Mouse (Mus musculus) effector memory CD4-positive, alpha-beta T cell, adult 5 months (primary cell): ENCODE data around the gene Ctsg. TPM values are rescaled to one million over a fixed set of nuclear protein-coding genes. Genes with fewer than 3 reads are reported as not detected.

Source experiments
- polyA plus RNA-seq: library from polyadenylated mRNA; unstranded; fragments of 100-300 nt; shearing (Covaris generic); gene quantifications from one replicate; pipeline ENCODE4 v1.2.1, GENCODE M21; 2017

The Ctsg gene
- not detected for polyA plus RNA-seq

GRCm38 (mm10) chr14:56102386-56102785 lies at the start of gene Ctsg:
Ctsg (minus strand) TSS chr14:56102574.

GRCm38 (mm10) chr14:56132508-56132907 lies 30.1 kb upstream of the Ctsg start, which contains the start of gene Gzmd:
Gzmd (minus strand) TSS chr14:56132608.

GRCm38 (mm10) chr14:56120525-56120924 lies 18.2 kb upstream of the Ctsg start, which contains the start of gene Gzme:
Gzme (minus strand) TSS chr14:56120625.

GRCm38 (mm10) chr14:56085167-56085566 lies 17.2 kb downstream of the Ctsg start, which contains the start of gene Mcpt8:
Mcpt8 (minus strand) TSS chr14:56085273.

DNA sequence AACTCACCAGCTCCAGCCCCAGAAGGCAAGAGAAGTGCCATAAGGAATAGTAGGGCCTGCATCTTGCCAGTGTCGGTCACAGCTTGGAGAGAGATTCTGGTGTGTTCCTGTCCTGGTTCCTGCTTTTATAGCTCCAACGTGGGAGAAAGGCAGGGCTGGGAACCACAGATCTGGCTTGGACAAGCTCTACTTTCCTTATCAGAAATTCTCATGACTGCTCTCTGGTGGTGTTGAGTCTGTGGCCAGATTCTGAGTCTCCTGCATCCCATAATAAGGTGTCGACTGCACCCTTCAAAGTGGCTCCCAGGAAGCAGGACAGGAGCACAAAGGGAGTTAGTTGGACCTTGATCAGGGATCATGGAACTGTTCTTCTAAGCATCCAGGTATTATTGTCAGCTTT lies 40.2 kb downstream of the Ctsg start, which contains the start of gene Mcpt4:
TSS of gene Mcpt4 (minus strand) at position 101 of the 400 bp plus-strand sequence.

Other genes with a start within 250 kb of the Ctsg start
- gene Nynrin, start 248.6 kb downstream of the Ctsg start, polyA plus RNA-seq = not detected
- 0.10 TPM for gene Cbln3, start 218.2 kb downstream of the Ctsg start, polyA plus RNA-seq
- 89.2 TPM for gene Khnyn, start 217.6 kb downstream of the Ctsg start, polyA plus RNA-seq
- gene Sdr39u1, start 202.3 kb downstream of the Ctsg start, polyA plus RNA-seq = 29.4 TPM
- gene Cma1, start 157.9 kb downstream of the Ctsg start, polyA plus RNA-seq = not detected
- gene Cma2, start 151.6 kb downstream of the Ctsg start, polyA plus RNA-seq = not detected
- not detected for gene Mcpt1, start 84.6 kb downstream of the Ctsg start, polyA plus RNA-seq
- gene Mcpt9, start 72.1 kb downstream of the Ctsg start, polyA plus RNA-seq = not detected
- gene Mcpt2, start 60.5 kb downstream of the Ctsg start, polyA plus RNA-seq = not detected
- gene Mcpt4, start 40.3 kb downstream of the Ctsg start, polyA plus RNA-seq = not detected
- gene Mcpt8, start 17.3 kb downstream of the Ctsg start, polyA plus RNA-seq = not detected
- not detected for gene Gzme, start 18.1 kb upstream of the Ctsg start, polyA plus RNA-seq
- not detected for gene Gzmd, start 30.0 kb upstream of the Ctsg start, polyA plus RNA-seq
- not detected for gene Gzmg, start 57.0 kb upstream of the Ctsg start, polyA plus RNA-seq
- gene Gzmn, start 72.0 kb upstream of the Ctsg start, polyA plus RNA-seq = not detected
- not detected for gene Gzmf, start 108.8 kb upstream of the Ctsg start, polyA plus RNA-seq
- gene Gzmc, start 132.1 kb upstream of the Ctsg start, polyA plus RNA-seq = 1.1 TPM
- 14.5 TPM for gene Gzmb, start 159.7 kb upstream of the Ctsg start, polyA plus RNA-seq